Comparison of ENCODE assay signal across 13 mouse cellular contexts in genomic region chr9:103917771-103918170, GRCm38 (mm10).
"Had no signal": no experiment of that assay in that cellular context is flagged by ENCODE, and none has a peak within 500 bp of the region (broad histone marks: within the 10 kb centered on the region; RNA-seq: fewer than 3 reads in every experiment).

No protein-coding gene starts in this region.

- DNase-seq: gastrocnemius, postnatal 14 days; gastrocnemius, postnatal 36 days; heart, adult 18-20 months; heart, postnatal 14 days; heart, postnatal 36 days; kidney, adult 11 months; kidney, adult 2 months; kidney, adult 9 months; kidney, postnatal 14 days; kidney, postnatal 4 days; liver; liver, embryonic 13.5 days; liver, postnatal 0 days had no signal
